Mouse (Mus musculus) spleen, adult 2 months (tissue): ENCODE results near the gene Smc4.

Experiments used
- CTCF ChIP-seq: fragments of 200-500 bp; IDR thresholded peaks from 2 replicates; pipeline ENCODE4 v1.5.1; 2011; ENCODE audit warnings: mild to moderate bottlenecking, inconsistent platforms; ENCODE audit not compliant: insufficient read depth, insufficient read length, insufficient replicate concordance; ENCODE audit errors: extremely low read depth
- POLR2A ChIP-seq: fragments of 200-500 bp; IDR thresholded peaks from 2 replicates; pipeline ENCODE4 v1.6.1; 2011; ENCODE audit warnings: low read depth, low read length, inconsistent platforms

- TF ChIP-seq POLR2A (no peak), CTCF (no peak)
These were observed 44.5 kb downstream of the Smc4 start for GRCm38 (mm10) chr3:69049011-69049410.
